Mouse (Mus musculus): Measurements from ENCODE around the gene Bcl2l2. TPM values are rescaled to one million over a fixed set of nuclear protein-coding genes. Genes with fewer than 3 reads are reported as not detected.
A peak's percentile ranks its signal among the peaks of the same experiment; 100 is the strongest.

The Bcl2l2 gene
- total RNA-seq, 2 experiments from 2014 or later, result 39.3 to 41.8 TPM

- intact Hi-C loops (cut with DNase I), result no loop called here
- no peak for DNase-seq
Observed at GRCm38 (mm10) chr14:54932645-54933150, 49.5 kb downstream of the Bcl2l2 start, which contains the start of gene Il25. Il25 (plus strand) TSS chr14:54932695.

GRCm38 (mm10) chr14:54935904-54936830, 53.0 kb downstream of the Bcl2l2 start, which contains the start of gene Cmtm5:
Cmtm5 (plus strand) TSS chr14:54936261.
- DNase-seq, result peak; percentile 48 to 49
- intact Hi-C loops (cut with DNase I), result no loop called here

- intact Hi-C loops (cut with DNase I), result no loop called here
- no peak for DNase-seq
Observed at GRCm38 (mm10) chr14:54936831-54937160, 53.6 kb downstream of the Bcl2l2 start.

- DNase-seq, result peak; percentile 67 to 72
- intact Hi-C loops (cut with DNase I), result loop anchor here (2.0 kb wide), 2 partner anchors 77 to 89 kb away; partner anchors contain the start of gene Ngdn
Observed at GRCm38 (mm10) chr14:54937361-54938182, 54.4 kb downstream of the Bcl2l2 start.

Other genes starting within 250 kb of the Bcl2l2 start
- gene Gm17606, start 242.4 kb upstream of the Bcl2l2 start, total RNA-seq (2021), result not detected
- 1 to 10 TPM; 1.3 TPM for gene Cdh24, start 242.0 kb upstream of the Bcl2l2 start, total RNA-seq (2021)
- gene 1700123O20Rik, start 197.2 kb upstream of the Bcl2l2 start, total RNA-seq (2021), result 10 to 100 TPM; 19.8 to 21.9 TPM
- gene Acin1, start 196.4 kb upstream of the Bcl2l2 start, total RNA-seq (2021), result 100 to 1,000 TPM; 104 to 114 TPM
- gene Gm29776, start 184.5 kb upstream of the Bcl2l2 start, total RNA-seq (2021), result under 1 TPM; 0.10 TPM
- not detected for gene Cebpe, start 171.2 kb upstream of the Bcl2l2 start, total RNA-seq (2021)
- 1 to 10 TPM; 2.4 to 3.6 TPM for gene Slc7a8, start 101.4 kb upstream of the Bcl2l2 start, total RNA-seq (2021)
- gene Rnf212b, start 69.2 kb upstream of the Bcl2l2 start, total RNA-seq (2021), result not detected
- gene Homez, start 12.4 kb upstream of the Bcl2l2 start, total RNA-seq (2021), result 10 to 100 TPM in 1 of 2 experiments, 1 to 10 TPM in 1; 8.7 to 11.2 TPM
- 1 to 10 TPM; 5.6 to 6.2 TPM for gene Ppp1r3e, start 5.8 kb upstream of the Bcl2l2 start, total RNA-seq (2021)
- 1 to 10 TPM in 1 of 2 experiments, not detected in 1; 1.6 TPM for gene Gm20521, start 64 bp downstream of the Bcl2l2 start, total RNA-seq (2021)
- gene Pabpn1, start 9.1 kb downstream of the Bcl2l2 start, total RNA-seq (2021), result 100 to 1,000 TPM in 1 of 2 experiments, 10 to 100 TPM in 1; 99.4 to 103 TPM
- 10 to 100 TPM in 1 of 2 experiments, 1 to 10 TPM in 1; 9.6 to 10.8 TPM for gene Slc22a17, start 29.8 kb downstream of the Bcl2l2 start, total RNA-seq (2021)
- 1 to 10 TPM; 7.4 TPM for gene Efs, start 42.7 kb downstream of the Bcl2l2 start, total RNA-seq (2021)
- gene Il25, start 49.3 kb downstream of the Bcl2l2 start, total RNA-seq (2021), result not detected
- gene Cmtm5, start 52.9 kb downstream of the Bcl2l2 start, total RNA-seq (2021), result under 1 TPM in 1 of 2 experiments, not detected in 1; 0.91 TPM
- over 10,000 TPM; 20,580 to 20,870 TPM for gene Myh6, start 83.5 kb downstream of the Bcl2l2 start, total RNA-seq (2021)
- not detected for gene Gm17428, start 93.6 kb downstream of the Bcl2l2 start, total RNA-seq (2021)
- gene Myh7, start 111.2 kb downstream of the Bcl2l2 start, total RNA-seq (2021), result 1,000 to 10,000 TPM; 1,842 to 1,858 TPM
- gene Ngdn, start 132.1 kb downstream of the Bcl2l2 start, total RNA-seq (2021), result 10 to 100 TPM; 30.6 to 33.9 TPM
- gene Zfhx2, start 208.9 kb downstream of the Bcl2l2 start, total RNA-seq (2021), result 1 to 10 TPM; 2.2 to 3.4 TPM
- gene Thtpa, start 211.4 kb downstream of the Bcl2l2 start, total RNA-seq (2021), result 10 to 100 TPM; 11.3 to 13.8 TPM
- 1 to 10 TPM; 5.5 to 5.7 TPM for gene Ap1g2, start 223.2 kb downstream of the Bcl2l2 start, total RNA-seq (2021)
- gene Jph4, start 233.6 kb downstream of the Bcl2l2 start, total RNA-seq (2021), result under 1 TPM; 0.12 to 0.15 TPM

Data from heart, postnatal 10 days (tissue).